Mouse (Mus musculus) spleen, adult 10 weeks (tissue): Measurements from ENCODE around the gene Mcf2l. TPM values are rescaled to one million over a fixed set of nuclear protein-coding genes. Genes with fewer than 3 reads are reported as not detected.

Source experiments
- polyA plus RNA-seq: library from polyadenylated mRNA; stranded (reverse); fragments of 350-450 nt; fragmentation: Illumina TruSeq; extraction: RNeasy Lipid Tissue Mini Kit (QIAGEN cat#74804); gene quantifications from one replicate; pipeline ENCODE4 v1.2.3, GENCODE M21; 2015; ENCODE audit warnings: low replicate concordance; ENCODE audit not compliant: insufficient read depth

The Mcf2l gene
- 3.7 TPM for polyA plus RNA-seq

GRCm38 (mm10) chr8:12873357-12874046 is at the start of gene Mcf2l:
TSS of gene Mcf2l (plus strand) at chr8:12873806.

DNA sequence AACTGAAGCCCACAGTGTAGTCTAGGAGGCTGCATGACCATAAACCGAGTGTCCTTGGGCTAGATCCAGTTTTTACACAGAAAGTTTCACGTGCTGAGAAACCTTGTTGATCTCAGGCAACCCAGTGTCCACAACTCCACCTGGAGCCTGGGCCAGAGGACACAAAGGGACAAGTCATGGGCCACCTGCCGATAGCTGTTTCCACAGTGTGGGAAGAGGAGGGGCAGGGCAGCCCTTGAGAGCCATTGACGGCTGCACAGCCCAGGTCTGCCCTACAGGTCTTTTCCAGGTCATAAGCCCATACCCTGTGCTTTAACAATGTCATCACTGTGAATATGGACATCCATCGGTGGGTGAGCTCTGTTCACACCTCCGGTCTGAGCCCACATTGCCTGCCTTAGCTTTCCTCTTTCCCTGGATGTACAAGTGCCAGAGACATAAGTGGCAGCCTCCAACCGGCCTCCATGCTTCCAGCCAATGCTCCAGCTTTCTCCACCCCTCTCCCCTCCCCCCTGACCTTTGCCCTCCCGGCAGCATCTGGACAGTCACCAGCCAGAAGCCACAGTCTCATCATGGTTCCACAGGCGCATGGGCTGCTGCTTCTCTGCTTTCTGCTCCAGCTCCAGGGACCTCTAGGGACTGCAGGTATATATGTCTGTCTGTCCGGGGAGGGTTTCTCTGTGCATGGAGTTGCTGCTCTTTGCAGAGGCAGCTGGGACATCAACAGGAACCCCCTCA is 152.1 kb downstream of the Mcf2l start, which contains the start of gene F7:
F7 (plus strand) TSS at position 548 of the 738 bp plus-strand sequence.

GRCm38 (mm10) chr8:13037015-13037414 is 163.4 kb downstream of the Mcf2l start, which contains the start of gene F10:
TSS of gene F10 (plus strand) at chr8:13037308.

GRCm38 (mm10) chr8:13060441-13061150 is 187.0 kb downstream of the Mcf2l start, which contains the start of gene Proz:
TSS of gene Proz (plus strand) at chr8:13060914.

Other genes with a start within 250 kb of the Mcf2l start
- 50.6 TPM for gene Tubgcp3, start 201.6 kb upstream of the Mcf2l start, polyA plus RNA-seq
- gene Atp11a, start 116.8 kb upstream of the Mcf2l start, polyA plus RNA-seq, result 20.6 TPM
- 0.25 TPM for gene F7, start 152.2 kb downstream of the Mcf2l start, polyA plus RNA-seq
- 0.97 TPM for gene F10, start 163.5 kb downstream of the Mcf2l start, polyA plus RNA-seq
- not detected for gene Proz, start 187.1 kb downstream of the Mcf2l start, polyA plus RNA-seq
- 30.1 TPM for gene Pcid2, start 231.7 kb downstream of the Mcf2l start, polyA plus RNA-seq
- gene Cul4a, start 231.8 kb downstream of the Mcf2l start, polyA plus RNA-seq, result 51.4 TPM